Mouse (Mus musculus) neural tube, embryonic 13.5 days (tissue): Measurements from ENCODE around the gene Oprd1. TPM values are rescaled to one million over a fixed set of nuclear protein-coding genes. Genes with fewer than 3 reads are reported as not detected.

Experiments used
- ATAC-seq: fragments of 200-750 bp; cut with Nextera tagmentation; 2 replicates; pipeline ENCODE4 v1.8.0; 2017; ENCODE audit warnings: low read depth, mild to moderate bottlenecking, moderate TSS enrichment, moderate library complexity
- H3K27ac ChIP-seq: fragments of 300-500 bp; sonication (generic); replicated peaks from 2 replicates; pipeline ENCODE4 v1.5.1; 2015; ENCODE audit warnings: moderate library complexity, mild to moderate bottlenecking, inconsistent platforms
- H3K27me3 ChIP-seq: fragments of 300-500 bp; sonication (generic); 2 replicates; pipeline ENCODE4 v1.6.1; 2015; ENCODE audit warnings: mild to moderate bottlenecking, inconsistent platforms
- H3K36me3 ChIP-seq: fragments of 300-500 bp; sonication (generic); 2 replicates; pipeline ENCODE4 v1.6.1; 2015; ENCODE audit warnings: mild to moderate bottlenecking, inconsistent platforms
- H3K4me1 ChIP-seq: fragments of 300-500 bp; sonication (generic); replicated peaks from 2 replicates; pipeline ENCODE4 v1.6.1; 2015; ENCODE audit warnings: inconsistent platforms
- H3K4me2 ChIP-seq: fragments of 300-500 bp; sonication (generic); 2 replicates; pipeline ENCODE4 v1.6.1; 2015; ENCODE audit warnings: inconsistent platforms, mild to moderate bottlenecking, moderate library complexity
- H3K4me3 ChIP-seq: fragments of 300-500 bp; sonication (generic); 2 replicates; pipeline ENCODE4 v1.5.1; 2015; ENCODE audit warnings: mild to moderate bottlenecking, inconsistent platforms
- H3K9ac ChIP-seq: fragments of 300-500 bp; sonication (generic); 2 replicates; pipeline ENCODE4 v1.6.1; 2015; ENCODE audit warnings: moderate library complexity, mild to moderate bottlenecking, inconsistent platforms
- H3K9me3 ChIP-seq: fragments of 300-500 bp; sonication (generic); 2 replicates; pipeline ENCODE4 v1.6.1; 2016; ENCODE audit warnings: inconsistent platforms
- WGBS: fragments of 180-500 bp; shearing (Covaris S2); methylation state at CpG from one replicate; pipeline ENCODE4 v1.1.7; 2015; 5-methylcytosine and 5-hydroxymethylcytosine counted together
- polyA plus RNA-seq: library from polyadenylated mRNA; unstranded; fragments of >200 nt; fragmentation: Nextera tagmentation; extraction: Ambion mirVana; gene quantifications from 2 replicates; pipeline ENCODE4 v1.2.1, GENCODE M21; 2015

Gene Oprd1
- polyA plus RNA-seq, 1 experiment from 2014 or later, result 0.77 TPM

DNA sequence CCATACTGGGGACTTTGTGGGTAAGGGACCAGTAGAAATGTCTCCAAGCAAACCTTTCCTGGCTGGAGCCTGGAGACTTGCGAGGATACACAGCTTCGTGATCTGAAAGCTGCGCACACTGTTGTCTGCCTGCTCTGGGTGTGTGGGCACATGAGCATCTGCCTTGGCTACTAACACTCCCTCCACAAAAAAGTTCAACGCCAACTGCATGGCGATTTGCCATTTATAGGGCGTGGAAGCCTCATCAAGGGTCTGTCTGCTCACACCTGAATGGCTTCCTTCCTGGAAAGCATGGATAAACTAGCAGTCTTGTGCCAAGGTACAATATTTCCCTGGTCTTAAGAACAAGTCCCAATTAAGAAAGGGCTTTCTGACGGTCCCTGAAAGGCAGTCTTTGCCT is 12.5 kb downstream of the Oprd1 start:
- no peak overlapping the region for H3K9ac ChIP-seq
- H3K4me3 ChIP-seq, result no peak overlapping the region
- H3K27ac ChIP-seq, result no peak overlapping the region
- H3K36me3 ChIP-seq, result no peaks in the 10 kb centered on the region
- no peaks in the 10 kb centered on the region for H3K27me3 ChIP-seq
- no peak overlapping the region for H3K4me2 ChIP-seq
- WGBS, result 93% methylated on average over 7 of the region's 7 CpGs
- ATAC-seq, result no peak
- no peaks in the 10 kb centered on the region for H3K9me3 ChIP-seq
- H3K4me1 ChIP-seq, result peaks cover 13% of the 10 kb centered on the region

DNA sequence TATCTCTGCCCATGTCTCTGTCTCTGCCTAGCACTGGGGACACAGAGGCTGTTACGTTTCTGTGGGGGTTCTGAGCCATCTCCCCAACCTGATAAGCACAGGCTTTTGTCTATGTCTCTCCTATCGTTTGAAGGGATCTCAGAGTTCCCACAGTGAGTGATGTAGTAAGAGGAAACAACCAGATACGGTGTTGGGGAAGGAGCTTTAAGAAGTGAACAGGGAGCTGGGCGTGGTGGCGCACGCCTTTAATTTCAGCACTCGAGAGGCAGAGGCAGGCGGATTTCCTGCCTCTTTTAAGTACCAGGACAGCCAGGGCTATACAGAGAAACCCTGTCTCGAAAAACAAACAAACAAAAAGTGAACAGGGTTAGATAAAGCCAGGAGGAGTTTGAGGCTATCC is 13.2 kb downstream of the Oprd1 start:
- no peak for ATAC-seq

DNA sequence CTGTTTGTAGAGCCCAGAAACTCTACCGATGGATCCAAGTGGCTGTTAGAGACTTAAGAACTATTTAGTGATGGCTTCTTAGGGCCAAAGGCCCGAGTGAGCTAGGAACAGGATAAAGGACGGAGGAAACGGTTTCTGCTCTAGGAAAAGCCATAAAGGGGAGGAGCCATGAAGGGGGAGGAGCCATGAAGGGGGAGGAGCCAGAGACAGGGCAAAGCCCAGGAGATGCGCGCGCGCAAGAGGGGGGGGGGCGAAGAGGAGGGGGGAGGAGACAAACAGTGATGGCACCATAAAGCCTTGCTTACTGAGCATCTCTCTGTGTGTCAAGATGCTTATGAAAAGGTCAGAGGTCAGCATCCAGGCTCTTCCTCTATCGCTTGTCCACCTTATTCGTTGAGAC is 13.6 kb downstream of the Oprd1 start:
- Histone ChIP-seq H3K9me3 (no peaks in the 10 kb centered on the region), H3K4me2 (no peak overlapping the region), H3K27ac (no peak overlapping the region), H3K36me3 (no peaks in the 10 kb centered on the region), H3K4me1 (peaks cover 13% of the 10 kb centered on the region), H3K27me3 (no peaks in the 10 kb centered on the region), H3K4me3 (no peak overlapping the region), H3K9ac (no peak overlapping the region)
- WGBS, result 70% methylated on average over 11 of the region's 11 CpGs
- ATAC-seq, result no peak

More for the DNA sequence above, 13.2 kb downstream of the Oprd1 start:
- no peaks in the 10 kb centered on the region for H3K27me3 ChIP-seq
- H3K36me3 ChIP-seq, result no peaks in the 10 kb centered on the region
- H3K4me3 ChIP-seq, result no peak overlapping the region
- peaks cover 13% of the 10 kb centered on the region for H3K4me1 ChIP-seq
- WGBS, result 86% methylated on average over 9 of the region's 9 CpGs
- H3K4me2 ChIP-seq, result no peak overlapping the region
- no peaks in the 10 kb centered on the region for H3K9me3 ChIP-seq
- H3K9ac ChIP-seq, result no peak overlapping the region
- H3K27ac ChIP-seq, result no peak overlapping the region

DNA sequence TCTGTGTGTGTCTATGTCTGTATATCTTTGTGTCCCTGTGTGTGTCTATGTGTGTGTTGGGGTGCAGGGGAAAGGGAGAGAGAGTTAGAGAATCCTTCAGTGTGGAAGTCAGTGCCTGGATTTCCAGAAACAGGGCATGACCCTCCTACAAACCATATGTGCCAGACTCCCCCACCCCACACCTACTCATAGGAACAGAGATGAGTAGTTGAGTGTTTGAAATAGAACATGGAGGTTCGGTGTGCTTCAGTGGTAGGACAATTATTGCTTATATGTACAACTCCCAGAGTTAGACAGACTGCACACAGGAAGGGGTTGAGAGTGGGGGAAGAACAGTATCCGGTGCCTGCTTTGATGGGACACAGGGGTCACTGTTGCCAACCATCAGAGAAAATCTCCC is 14.2 kb downstream of the Oprd1 start:
- Histone ChIP-seq H3K27me3 (no peaks in the 10 kb centered on the region), H3K9me3 (no peaks in the 10 kb centered on the region)
- WGBS, result 94% methylated on average over 2 of the region's 2 CpGs

DNA sequence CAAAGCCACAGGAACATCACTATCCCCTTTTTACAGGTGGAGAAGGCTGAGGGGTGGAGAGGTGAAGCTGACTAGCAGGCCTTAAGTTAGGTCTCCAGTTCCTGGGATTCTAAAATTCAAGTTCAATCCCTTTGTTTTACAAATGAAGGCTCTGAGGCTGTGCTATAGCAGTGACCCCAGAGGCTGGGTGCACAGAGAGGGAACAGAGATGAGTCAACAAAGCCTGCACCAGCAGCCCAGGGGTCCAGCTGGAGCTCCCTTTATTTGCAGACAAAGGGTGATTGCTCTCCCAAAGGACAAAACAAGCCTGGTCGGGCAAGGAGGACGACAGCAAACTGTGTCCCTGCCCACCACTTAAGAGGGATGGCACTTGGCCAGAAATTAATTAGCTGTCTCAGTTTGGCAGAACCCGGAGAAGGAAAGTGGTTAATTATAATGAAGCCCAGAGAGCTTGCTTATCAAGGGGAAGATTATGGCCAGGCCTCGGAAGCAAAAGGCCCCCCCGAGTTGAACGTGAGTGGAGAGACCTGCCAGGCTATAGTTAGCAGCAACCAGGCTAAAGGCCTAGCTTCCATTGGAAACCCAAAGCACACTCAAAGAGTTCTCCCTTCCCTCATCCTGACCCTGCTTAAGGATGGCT is 15.2 kb downstream of the Oprd1 start:
- Histone ChIP-seq H3K4me2 (no peak overlapping the region), H3K27ac (peak overlapping the region; percentile 68), H3K27me3 (no peaks in the 10 kb centered on the region), H3K36me3 (no peaks in the 10 kb centered on the region), H3K4me3 (no peak overlapping the region), H3K4me1 (peaks cover 14% of the 10 kb centered on the region), H3K9ac (no peak overlapping the region), H3K9me3 (no peaks in the 10 kb centered on the region)
- ATAC-seq, result peak; percentile 27; the same call in 1 of the 2 replicates
- 13% methylated on average over 6 of the region's 6 CpGs for WGBS

More for the DNA sequence above, 14.2 kb downstream of the Oprd1 start:
- Histone ChIP-seq H3K36me3 (no peaks in the 10 kb centered on the region), H3K4me3 (no peak overlapping the region), H3K4me1 (peaks cover 13% of the 10 kb centered on the region), H3K4me2 (no peak overlapping the region), H3K9ac (no peak overlapping the region), H3K27ac (no peak overlapping the region)
- ATAC-seq, result no peak

DNA sequence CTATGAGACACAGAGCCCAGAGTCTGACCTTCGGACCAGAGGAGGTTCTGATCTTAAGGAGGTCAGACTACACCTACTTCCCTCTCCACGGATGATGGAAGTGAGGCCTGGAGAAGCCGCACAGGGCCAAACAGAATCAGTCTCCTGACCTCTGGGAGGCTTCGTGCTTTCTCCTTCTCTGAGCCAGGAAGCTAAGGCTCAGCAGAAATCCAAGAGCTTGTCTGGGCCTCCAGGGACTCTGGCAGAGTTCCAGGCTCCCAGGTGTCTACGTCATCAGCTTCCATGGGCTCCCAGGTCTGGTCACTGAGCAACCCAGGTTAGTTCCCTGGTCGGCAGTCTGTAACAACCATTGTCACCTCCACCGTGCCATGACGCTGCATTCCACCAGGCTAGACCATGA is 17.2 kb downstream of the Oprd1 start:
- no peaks in the 10 kb centered on the region for H3K36me3 ChIP-seq
- 88% methylated on average over 8 of the region's 8 CpGs for WGBS
- H3K9ac ChIP-seq, result no peak overlapping the region
- H3K27me3 ChIP-seq, result no peaks in the 10 kb centered on the region
- no peaks in the 10 kb centered on the region for H3K9me3 ChIP-seq
- H3K27ac ChIP-seq, result no peak overlapping the region
- H3K4me1 ChIP-seq, result peaks cover 23% of the 10 kb centered on the region
- H3K4me3 ChIP-seq, result no peak overlapping the region
- ATAC-seq, result no peak
- no peak overlapping the region for H3K4me2 ChIP-seq

DNA sequence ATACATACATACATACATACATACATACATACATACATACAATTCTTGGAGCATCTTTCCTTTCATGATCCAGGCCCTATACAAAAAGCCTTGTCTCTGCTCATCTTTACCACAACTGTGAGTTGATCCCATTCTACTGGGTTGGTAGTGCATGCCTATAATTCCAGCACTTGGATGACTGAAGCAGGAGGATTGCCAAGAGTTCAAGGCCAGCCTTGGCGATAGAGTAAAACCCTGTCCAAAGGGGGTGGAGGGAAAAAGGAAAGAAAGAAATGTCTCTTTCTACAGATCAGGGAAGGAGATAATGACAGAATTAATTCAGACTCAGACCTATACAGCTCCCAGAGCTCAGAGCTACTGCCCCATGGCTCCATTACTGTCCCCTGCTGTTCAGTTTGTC is 21.1 kb downstream of the Oprd1 start:
- Histone ChIP-seq H3K4me2 (no peak overlapping the region), H3K4me3 (no peak overlapping the region), H3K9ac (no peak overlapping the region), H3K4me1 (peaks cover 10% of the 10 kb centered on the region), H3K36me3 (no peaks in the 10 kb centered on the region), H3K9me3 (no peaks in the 10 kb centered on the region), H3K27ac (0 out of 2 replicates have a peak overlapping the region, but pooled peaks have one; percentile 25), H3K27me3 (no peaks in the 10 kb centered on the region)
- WGBS, result 94% methylated on average over 1 of the region's 1 CpGs
- ATAC-seq, result no peak

DNA sequence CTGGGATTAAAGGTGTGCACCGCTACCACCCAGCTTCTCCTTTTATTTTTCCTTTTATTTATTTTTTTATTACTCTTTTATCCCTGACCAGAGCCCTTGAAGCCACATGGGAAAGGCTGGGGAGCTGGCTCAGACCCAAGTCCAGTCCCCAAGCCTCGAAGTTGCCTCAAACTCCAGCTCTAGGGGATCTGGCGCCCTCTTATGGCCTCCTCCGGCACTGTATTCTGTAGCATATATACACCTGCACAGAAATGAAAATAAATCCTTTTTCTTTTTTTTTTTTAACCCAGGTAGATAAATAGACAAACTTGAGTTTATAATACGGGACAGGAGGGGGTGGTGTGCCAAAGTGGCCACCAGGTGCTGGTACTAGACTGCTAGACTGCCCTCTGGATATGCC is 22.6 kb downstream of the Oprd1 start:
- no peak overlapping the region for H3K4me2 ChIP-seq
- peaks cover 10% of the 10 kb centered on the region for H3K4me1 ChIP-seq
- H3K27ac ChIP-seq, result no peak overlapping the region
- no peak overlapping the region for H3K4me3 ChIP-seq
- H3K9me3 ChIP-seq, result no peaks in the 10 kb centered on the region
- H3K27me3 ChIP-seq, result no peaks in the 10 kb centered on the region
- 85% methylated on average over 5 of the region's 5 CpGs for WGBS
- no peak overlapping the region for H3K9ac ChIP-seq
- no peaks in the 10 kb centered on the region for H3K36me3 ChIP-seq
- no peak for ATAC-seq

DNA sequence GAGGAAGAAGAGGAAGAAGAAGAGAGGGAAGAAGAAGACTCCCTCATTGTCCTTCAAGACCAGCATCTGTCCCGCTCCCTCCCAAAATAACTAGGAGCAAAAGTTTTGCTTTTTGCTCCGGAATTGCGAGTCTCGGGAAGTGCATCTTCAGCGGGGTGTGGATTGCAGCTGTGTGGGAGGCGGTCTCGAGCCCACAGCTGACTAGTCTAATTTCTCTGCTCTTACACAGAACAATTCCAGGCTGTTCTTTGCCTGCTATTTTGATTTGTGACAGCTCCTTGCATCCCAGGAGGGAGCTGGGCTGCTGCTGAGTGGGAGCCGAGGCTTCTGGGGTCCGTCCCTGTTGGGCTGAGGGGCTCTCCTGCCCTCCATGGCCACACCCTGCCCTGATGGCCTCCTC is 24.7 kb downstream of the Oprd1 start:
- H3K9ac ChIP-seq, result no peak overlapping the region
- H3K27ac ChIP-seq, result no peak overlapping the region
- H3K36me3 ChIP-seq, result no peaks in the 10 kb centered on the region
- no peak overlapping the region for H3K4me3 ChIP-seq
- peaks cover 10% of the 10 kb centered on the region for H3K4me1 ChIP-seq
- ATAC-seq, result no peak
- no peaks in the 10 kb centered on the region for H3K9me3 ChIP-seq
- no peak overlapping the region for H3K4me2 ChIP-seq
- H3K27me3 ChIP-seq, result peaks cover 3% of the 10 kb centered on the region; the same call in 1 of the 2 replicates
- WGBS, result 56% methylated on average over 9 of the region's 9 CpGs

DNA sequence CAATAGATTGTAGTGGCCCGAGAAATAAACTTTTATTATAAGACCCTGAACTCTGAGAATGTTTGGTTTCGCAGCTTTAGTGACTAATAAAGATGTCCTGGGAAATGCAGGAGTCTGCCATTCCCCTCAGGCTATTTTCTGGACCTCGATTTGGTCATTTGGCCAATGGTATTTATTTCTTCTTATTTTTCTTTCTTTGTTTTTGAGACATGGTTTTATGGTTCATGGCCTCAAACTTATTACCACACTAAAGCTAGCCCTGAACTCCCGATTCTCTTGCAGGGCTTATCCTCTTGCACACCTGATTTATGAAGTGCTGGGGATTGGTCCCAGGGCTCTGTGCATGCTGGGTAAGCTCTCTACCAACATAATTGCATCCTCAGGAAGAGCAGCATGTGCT is 28.0 kb downstream of the Oprd1 start:
- 81% methylated on average over 4 of the region's 4 CpGs for WGBS
- H3K4me1 ChIP-seq, result no peaks in the 10 kb centered on the region; the same call in none of the 2 replicates
- peaks cover 8% of the 10 kb centered on the region; the same call in 1 of the 2 replicates for H3K27me3 ChIP-seq
- no peak overlapping the region for H3K27ac ChIP-seq
- no peak overlapping the region for H3K4me2 ChIP-seq
- no peak overlapping the region for H3K9ac ChIP-seq
- no peak for ATAC-seq
- H3K9me3 ChIP-seq, result no peaks in the 10 kb centered on the region
- no peaks in the 10 kb centered on the region for H3K36me3 ChIP-seq
- no peak overlapping the region for H3K4me3 ChIP-seq

DNA sequence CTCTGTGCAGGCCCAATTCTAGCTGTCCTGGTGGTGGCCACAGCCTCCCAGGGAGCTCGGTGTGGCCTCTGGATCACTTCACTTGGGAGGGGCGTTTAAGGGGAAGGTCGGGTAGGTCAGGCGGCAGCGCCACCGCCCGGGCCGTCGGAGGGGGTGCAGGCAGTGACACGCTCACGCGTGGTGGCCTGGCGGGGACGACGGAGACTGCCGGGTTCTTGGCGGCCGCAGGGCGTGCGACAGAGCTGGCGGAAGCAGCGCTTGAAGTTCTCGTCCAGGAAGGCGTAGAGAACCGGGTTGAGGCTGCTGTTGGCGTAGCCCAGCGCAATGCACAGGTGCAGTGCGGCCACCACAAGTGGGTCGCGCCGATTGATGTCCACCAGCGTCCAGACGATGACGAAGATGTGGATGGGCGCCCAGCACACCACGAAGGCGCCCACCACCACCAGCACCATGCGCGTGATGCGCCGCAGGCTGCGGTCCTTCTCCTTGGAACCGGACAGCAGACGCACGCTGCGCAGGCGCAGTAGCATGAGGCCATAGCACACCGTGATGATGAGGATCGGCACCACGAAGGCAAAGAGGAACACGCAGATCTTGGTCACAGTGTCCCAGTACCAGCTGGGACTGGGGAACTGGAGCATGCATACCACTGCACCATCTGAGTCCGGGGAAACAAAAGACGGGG is 30.7 kb downstream of the Oprd1 start:
- Histone ChIP-seq H3K9me3 (no peaks in the 10 kb centered on the region), H3K27me3 (peaks cover 20% of the 10 kb centered on the region; the same call in 1 of the 2 replicates), H3K27ac (no peak overlapping the region), H3K36me3 (no peaks in the 10 kb centered on the region), H3K4me1 (peaks cover 5% of the 10 kb centered on the region), H3K4me3 (peak overlapping the region; percentile 29), H3K9ac (peak overlapping the region; percentile 39), H3K4me2 (peak overlapping the region; percentile 53)
- 38% methylated on average over 53 of the region's 53 CpGs for WGBS
- no peak; the same call in 1 of the 2 replicates for ATAC-seq

DNA sequence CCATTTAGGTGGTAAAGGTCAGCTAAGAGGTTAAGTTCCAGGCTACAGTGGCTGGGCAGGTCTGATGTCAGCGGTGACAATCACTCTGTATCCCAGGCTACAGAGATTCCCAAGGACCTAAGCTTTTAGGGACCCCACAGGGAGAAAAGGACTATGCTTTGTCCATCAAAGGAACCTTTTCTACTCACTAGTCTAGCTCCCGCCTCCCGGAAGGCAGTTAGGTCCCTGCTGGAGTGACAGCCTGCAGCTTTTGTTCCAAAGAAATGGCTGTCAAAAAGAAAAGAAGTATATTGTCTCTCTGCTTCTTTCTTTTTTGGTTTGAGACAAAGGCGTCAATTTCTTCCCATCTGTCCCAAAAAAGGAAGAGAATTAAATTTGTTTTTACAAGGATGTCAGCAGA is 33.1 kb downstream of the Oprd1 start:
- WGBS, result 16% methylated on average over 4 of the region's 4 CpGs
- no peak overlapping the region for H3K27ac ChIP-seq
- H3K4me1 ChIP-seq, result peaks cover 5% of the 10 kb centered on the region
- no peak overlapping the region for H3K4me2 ChIP-seq
- no peak overlapping the region for H3K4me3 ChIP-seq
- H3K9ac ChIP-seq, result no peak overlapping the region
- H3K27me3 ChIP-seq, result peaks cover 20% of the 10 kb centered on the region; the same call in 1 of the 2 replicates
- H3K36me3 ChIP-seq, result no peaks in the 10 kb centered on the region
- no peak for ATAC-seq
- no peaks in the 10 kb centered on the region for H3K9me3 ChIP-seq
